Mouse (Mus musculus): ENCODE data around the gene Mpzl2. TPM values are rescaled to one million over a fixed set of nuclear protein-coding genes. Genes with fewer than 3 reads are reported as not detected.

The Mpzl2 gene
- polyA plus RNA-seq, 1 experiment = 0.49 TPM

- DNase-seq (ENCODE audit: low read depth in 1 of 2, low spot score in 2 of 2) = no peak
- WGBS = 62% methylated on average over 6 of the region's 6 CpGs
- Histone ChIP-seq H3K4me3 (ENCODE audit: extremely low read depth, insufficient read depth, insufficient read length) (no peak overlapping the region), H3K27me3 (ENCODE audit: control insufficient read depth, insufficient read depth, low read length) (no peaks in the 10 kb centered on the region), H3K27ac (ENCODE audit: insufficient read depth, low read length) (no peak overlapping the region), H3K36me3 (ENCODE audit: control insufficient read depth, insufficient read depth, low read length) (no peaks in the 10 kb centered on the region), H3K4me1 (ENCODE audit: control insufficient read depth, insufficient read depth, insufficient read length) (no peaks in the 10 kb centered on the region; the same call in 1 of the 2 replicates)
- TF ChIP-seq CTCF (IDR thresholded peaks at IDR 0.05; ENCODE audit: extremely low read depth, insufficient read depth, insufficient read length, insufficient replicate concordance) = no peak
- TF ChIP-seq POLR2A (IDR thresholded peaks at IDR 0.05; ENCODE audit: low read depth, low read length) = no peak
Measured at GRCm38 (mm10) chr9:44999171-44999570, 40.4 kb upstream of the Mpzl2 start.

- Histone ChIP-seq H3K27me3 (ENCODE audit: control insufficient read depth, insufficient read depth, low read length) (no peaks in the 10 kb centered on the region), H3K4me3 (ENCODE audit: extremely low read depth, insufficient read depth, insufficient read length) (no peak overlapping the region), H3K27ac (ENCODE audit: insufficient read depth, low read length) (no peak overlapping the region), H3K36me3 (ENCODE audit: control insufficient read depth, insufficient read depth, low read length) (no peaks in the 10 kb centered on the region), H3K4me1 (ENCODE audit: control insufficient read depth, insufficient read depth, insufficient read length) (no peaks in the 10 kb centered on the region; the same call in 1 of the 2 replicates)
- WGBS = 84% methylated on average over 5 of the region's 5 CpGs
- TF ChIP-seq CTCF (IDR thresholded peaks at IDR 0.05; ENCODE audit: extremely low read depth, insufficient read depth, insufficient read length, insufficient replicate concordance) (no peak), POLR2A (IDR thresholded peaks at IDR 0.05; ENCODE audit: low read depth, low read length) (no peak)
- no peak for DNase-seq (ENCODE audit: low read depth in 1 of 2, low spot score in 2 of 2)
Measured at GRCm38 (mm10) chr9:44999776-45000175, 39.8 kb upstream of the Mpzl2 start.

- H3K4me1 ChIP-seq (ENCODE audit: control insufficient read depth, insufficient read depth, insufficient read length) = no peaks in the 10 kb centered on the region; the same call in 1 of the 2 replicates
- WGBS = 81% methylated on average over 3 of the region's 3 CpGs
- TF ChIP-seq POLR2A (IDR thresholded peaks at IDR 0.05; ENCODE audit: low read depth, low read length) = no peak
- TF ChIP-seq CTCF (IDR thresholded peaks at IDR 0.05; ENCODE audit: extremely low read depth, insufficient read depth, insufficient read length, insufficient replicate concordance) = no peak
- H3K27me3 ChIP-seq (ENCODE audit: control insufficient read depth, insufficient read depth, low read length) = no peaks in the 10 kb centered on the region
- H3K4me3 ChIP-seq (ENCODE audit: extremely low read depth, insufficient read depth, insufficient read length) = no peak overlapping the region
- no peak for DNase-seq (ENCODE audit: low read depth in 1 of 2, low spot score in 2 of 2)
- no peak overlapping the region for H3K27ac ChIP-seq (ENCODE audit: insufficient read depth, low read length)
- H3K36me3 ChIP-seq (ENCODE audit: control insufficient read depth, insufficient read depth, low read length) = no peaks in the 10 kb centered on the region
Measured at GRCm38 (mm10) chr9:45000249-45000648, 39.4 kb upstream of the Mpzl2 start.

- H3K4me1 ChIP-seq (ENCODE audit: control insufficient read depth, insufficient read depth, insufficient read length) = no peaks in the 10 kb centered on the region
- H3K4me3 ChIP-seq (ENCODE audit: extremely low read depth, insufficient read depth, insufficient read length) = no peak overlapping the region; the same call in 1 of the 2 replicates
- H3K27ac ChIP-seq (ENCODE audit: insufficient read depth, low read length) = no peak overlapping the region
- DNase-seq (ENCODE audit: low read depth in 1 of 2, low spot score in 2 of 2) = no peak
- no peaks in the 10 kb centered on the region for H3K27me3 ChIP-seq (ENCODE audit: control insufficient read depth, insufficient read depth, low read length)
- TF ChIP-seq CTCF (IDR thresholded peaks at IDR 0.05; ENCODE audit: extremely low read depth, insufficient read depth, insufficient read length, insufficient replicate concordance) = no peak
- no peak for TF ChIP-seq POLR2A (IDR thresholded peaks at IDR 0.05; ENCODE audit: low read depth, low read length)
- no peaks in the 10 kb centered on the region for H3K36me3 ChIP-seq (ENCODE audit: control insufficient read depth, insufficient read depth, low read length)
- WGBS = 65% methylated on average over 12 of the region's 12 CpGs
Measured at GRCm38 (mm10) chr9:45007404-45007803, 32.2 kb upstream of the Mpzl2 start.

- DNase-seq (ENCODE audit: low read depth in 1 of 2, low spot score in 2 of 2) = no peak
- Histone ChIP-seq H3K36me3 (ENCODE audit: control insufficient read depth, insufficient read depth, low read length) (no peaks in the 10 kb centered on the region), H3K4me1 (ENCODE audit: control insufficient read depth, insufficient read depth, insufficient read length) (no peaks in the 10 kb centered on the region), H3K27me3 (ENCODE audit: control insufficient read depth, insufficient read depth, low read length) (no peaks in the 10 kb centered on the region), H3K4me3 (ENCODE audit: extremely low read depth, insufficient read depth, insufficient read length) (peak overlapping the region; percentile 63), H3K27ac (ENCODE audit: insufficient read depth, low read length) (peak overlapping the region; percentile 88)
- WGBS = 66% methylated on average over 4 of the region's 4 CpGs
- no peak; the same call in 1 of the 2 replicates for TF ChIP-seq POLR2A (IDR thresholded peaks at IDR 0.05; ENCODE audit: low read depth, low read length)
- TF ChIP-seq CTCF (IDR thresholded peaks at IDR 0.05; ENCODE audit: extremely low read depth, insufficient read depth, insufficient read length, insufficient replicate concordance) = no peak
Measured at GRCm38 (mm10) chr9:45008342-45008741, 31.3 kb upstream of the Mpzl2 start.

GRCm38 (mm10) chr9:45009180-45010078, 30.2 kb upstream of the Mpzl2 start, which contains the start of gene Cd3e:
Gene Cd3e, minus strand, starts transcription at chr9:45009627.
- 70% methylated on average over 19 of the region's 19 CpGs for WGBS
- Histone ChIP-seq H3K27me3 (ENCODE audit: control insufficient read depth, insufficient read depth, low read length) (no peaks in the 10 kb centered on the region), H3K27ac (ENCODE audit: insufficient read depth, low read length) (peak within 1 kb of the TSS; percentile 88), H3K36me3 (ENCODE audit: control insufficient read depth, insufficient read depth, low read length) (no peaks in the 10 kb centered on the region), H3K4me1 (ENCODE audit: control insufficient read depth, insufficient read depth, insufficient read length) (no peaks in the 10 kb centered on the region), H3K4me3 (ENCODE audit: extremely low read depth, insufficient read depth, insufficient read length) (peak within 1 kb of the TSS; percentile 63)
- DNase-seq (ENCODE audit: low read depth in 1 of 2, low spot score in 2 of 2) = peak in 1 of 2 experiments; percentile 22
- TF ChIP-seq CTCF (IDR thresholded peaks at IDR 0.05; ENCODE audit: extremely low read depth, insufficient read depth, insufficient read length, insufficient replicate concordance) = no peak
- TF ChIP-seq POLR2A (IDR thresholded peaks at IDR 0.05; ENCODE audit: low read depth, low read length) = no peak; the same call in 1 of the 2 replicates
